Mouse (Mus musculus): ENCODE results near the gene Acap1.
"Not testable (repeated sequence)": the region's sequence is repeated elsewhere in the genome, so short reads cannot be mapped to it uniquely, and the experiment has no call there.

The Acap1 gene

DNA sequence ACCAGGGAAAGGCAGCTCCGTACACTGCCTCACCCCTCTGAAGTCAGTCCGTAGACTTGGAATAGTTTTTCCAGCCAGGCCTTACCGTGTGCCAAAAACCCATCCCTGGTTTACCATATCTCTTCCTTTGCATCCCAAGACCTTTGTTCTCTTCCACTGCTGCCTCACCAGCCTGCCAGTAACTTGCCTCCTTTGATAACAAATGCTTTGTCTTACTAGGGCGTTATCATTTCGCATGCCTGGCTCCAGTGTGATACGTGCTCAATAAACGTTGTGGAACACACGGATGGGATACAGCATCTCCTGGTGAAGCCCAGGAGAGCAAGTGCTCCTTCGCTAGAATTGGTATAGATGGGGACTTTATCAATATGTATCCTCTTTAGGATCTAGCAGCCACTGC is 28.0 kb downstream of the Acap1 start:
- DNase-seq: no peak

DNA sequence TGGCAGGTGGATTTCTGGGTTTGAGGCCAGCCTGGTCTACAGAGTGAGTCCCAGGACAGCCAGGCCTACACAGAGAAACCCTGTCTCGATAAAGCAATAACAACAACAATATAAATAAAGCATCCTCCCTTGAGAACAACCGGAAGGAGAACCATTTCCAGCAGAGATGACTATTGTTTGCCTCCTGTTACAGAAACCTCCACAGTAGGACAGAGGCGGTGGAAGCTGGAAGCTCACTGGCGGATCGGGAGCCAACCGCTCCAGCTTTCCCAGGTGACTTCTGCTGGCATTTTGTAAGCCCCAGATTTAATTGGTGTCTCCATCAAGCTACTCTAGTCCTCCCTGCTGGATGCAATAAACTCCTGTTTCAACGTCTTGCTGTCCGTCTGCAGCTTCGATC is 29.8 kb downstream of the Acap1 start:
- DNase-seq: no peak

DNA sequence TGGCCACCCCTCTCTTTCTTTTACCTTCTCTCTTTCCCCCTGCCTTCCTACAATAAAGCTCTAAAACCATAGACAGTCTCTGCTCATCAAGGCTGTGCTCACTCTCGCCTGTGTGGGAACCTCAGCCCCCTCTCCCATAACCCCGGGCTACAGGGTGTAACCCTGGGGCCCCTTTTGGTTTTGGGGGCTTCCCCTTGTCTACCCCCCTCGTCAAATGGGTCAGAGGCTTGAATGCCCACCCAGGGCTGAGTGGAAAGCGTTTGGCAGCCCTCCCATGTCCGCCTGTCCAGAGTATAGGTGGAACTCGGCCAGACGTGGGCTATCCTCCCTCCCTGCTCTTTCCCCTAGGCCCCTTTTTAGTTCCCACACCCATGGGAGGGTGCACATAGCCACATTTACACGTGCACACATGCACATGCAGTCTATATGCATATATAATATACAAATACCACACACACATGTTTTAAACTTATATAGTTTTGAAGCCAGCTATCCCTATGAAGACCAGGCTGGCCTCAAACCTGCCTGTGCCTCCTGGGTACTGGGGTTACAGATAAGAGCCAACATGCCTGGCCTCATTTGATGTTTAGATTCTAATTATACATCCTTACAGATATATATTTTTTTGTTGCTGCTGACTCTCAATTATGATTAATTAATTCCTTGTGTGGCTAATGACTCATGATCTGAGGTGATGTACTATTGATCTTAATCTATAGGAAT is 31.0 kb downstream of the Acap1 start:
- no peak for DNase-seq

DNA sequence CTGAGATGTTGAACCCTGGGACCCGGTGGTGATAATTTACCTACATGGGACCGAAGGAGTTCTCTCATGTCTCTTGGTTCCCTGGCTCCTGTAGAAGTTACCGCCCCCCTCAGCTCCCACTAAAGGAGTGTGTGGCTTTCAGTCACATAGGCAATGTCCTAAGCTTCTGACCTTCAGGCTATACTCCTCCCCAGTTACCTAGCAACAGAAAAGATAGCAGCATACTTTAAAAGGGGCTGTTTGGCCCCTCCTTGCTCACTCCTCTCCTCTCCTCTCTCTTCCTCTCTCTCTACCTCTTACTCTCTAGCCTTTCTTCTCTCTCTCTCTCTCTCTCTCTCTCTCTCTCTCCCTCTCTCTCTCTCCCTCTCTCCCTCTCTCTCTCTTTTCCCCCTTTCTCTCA is 31.6 kb downstream of the Acap1 start:
- not testable (repeated sequence) for DNase-seq

DNA sequence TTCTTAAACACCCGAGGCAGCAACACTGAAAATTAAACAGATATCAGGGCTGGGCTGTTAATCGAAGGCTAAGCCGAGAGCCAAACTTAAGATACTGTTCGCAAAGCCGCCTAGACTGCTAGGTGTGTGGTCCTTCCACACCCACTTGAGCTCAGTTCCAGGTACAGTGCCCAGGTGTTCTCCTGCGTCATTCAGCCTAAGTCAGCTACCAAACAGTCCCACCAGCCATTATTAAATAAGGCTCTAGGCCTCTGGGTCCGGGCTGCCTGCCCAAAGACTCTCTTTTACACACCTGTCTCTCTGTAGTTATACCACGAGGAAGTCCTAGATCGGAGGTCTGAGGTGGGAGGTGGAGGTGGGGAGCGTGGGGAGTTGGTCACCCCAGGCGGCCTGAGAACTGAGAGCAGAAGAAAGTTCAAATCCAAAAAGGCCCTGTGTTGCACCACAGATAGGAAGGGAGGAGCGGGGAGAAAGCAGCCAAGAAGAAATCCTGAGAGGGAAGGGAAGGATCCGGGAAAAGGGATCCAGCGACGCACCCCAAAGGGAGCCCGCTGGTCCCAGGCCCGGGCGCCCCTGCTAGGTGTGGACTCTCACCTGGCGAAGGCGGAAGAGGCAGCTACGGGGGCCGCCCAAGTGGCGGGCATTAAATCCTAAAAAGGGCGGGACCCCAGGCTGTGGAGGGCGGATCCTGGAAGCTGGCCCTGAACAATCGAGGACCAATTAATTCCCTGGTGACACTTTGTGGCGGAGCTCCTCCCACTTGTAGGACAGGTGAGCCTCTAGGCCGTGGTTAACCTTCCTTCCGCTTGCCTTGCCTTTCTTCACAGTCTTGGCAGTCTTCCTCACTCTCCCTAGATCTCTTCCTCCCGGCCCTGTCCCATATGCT is 37.0 kb downstream of the Acap1 start, which contains the start of gene Tnk1:
Tnk1 (minus strand) TSS at position 618 of the 886 bp plus-strand sequence.
- DNase-seq: no peak

DNA sequence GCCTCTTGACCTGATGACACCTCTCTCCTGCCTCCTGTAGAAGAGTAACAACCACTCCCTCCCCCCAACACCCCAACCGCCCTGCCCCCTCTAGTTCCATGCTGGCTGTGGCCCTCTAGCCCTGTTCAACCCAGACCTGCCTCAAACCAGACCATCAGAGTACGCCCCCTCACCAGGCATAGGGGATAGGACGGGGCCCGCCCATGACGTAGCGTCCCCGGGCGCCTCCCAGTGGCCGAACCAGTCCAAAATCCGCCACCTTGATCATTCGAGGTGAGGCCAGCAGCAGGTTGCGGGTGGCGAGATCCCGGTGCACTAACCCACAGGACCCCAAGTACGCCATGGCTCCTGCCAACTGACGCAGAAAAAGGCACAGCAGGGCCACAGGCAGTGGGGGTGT is 40.0 kb downstream of the Acap1 start:
- DNase-seq: peak; percentile 56

DNA sequence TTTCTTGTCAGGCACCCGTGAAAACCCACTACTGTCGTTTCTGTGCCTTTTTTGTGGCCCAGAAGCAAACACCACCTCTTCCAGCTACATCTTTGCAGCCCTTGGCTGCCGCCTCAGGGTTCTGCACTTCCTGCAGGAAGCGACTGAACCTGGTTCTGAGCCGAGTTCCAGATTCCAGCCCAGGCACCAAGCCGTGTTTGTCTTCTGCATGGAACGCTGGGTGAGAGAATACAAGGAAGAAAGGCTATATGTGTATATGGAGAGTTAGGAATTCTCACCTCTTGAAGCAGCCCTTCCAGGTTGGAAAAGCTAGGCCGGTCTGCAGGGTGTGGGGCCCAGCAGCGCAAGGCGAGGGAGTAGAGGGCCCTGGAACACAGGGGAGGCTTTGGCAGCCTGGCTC is 40.7 kb downstream of the Acap1 start:
- no peak for DNase-seq

DNA sequence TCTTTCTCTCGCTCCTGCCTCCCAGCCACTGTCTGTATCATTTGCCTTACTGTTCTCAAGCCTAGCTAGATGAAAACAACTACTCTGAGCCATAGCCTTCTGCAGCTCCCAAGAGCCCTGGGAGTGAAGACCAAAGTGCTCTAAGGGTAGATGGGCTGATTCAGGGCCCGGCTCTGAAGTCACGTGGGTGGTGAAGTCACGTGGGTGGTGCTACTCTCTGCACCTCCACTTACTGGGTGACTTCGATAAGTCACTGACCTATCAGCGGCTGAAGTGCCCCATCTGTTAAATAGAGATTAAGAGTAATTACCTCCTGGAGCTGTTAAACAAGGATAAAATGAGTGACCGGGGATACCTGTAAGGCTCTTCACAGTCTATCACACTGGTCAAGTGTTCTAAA is 41.3 kb downstream of the Acap1 start:
- DNase-seq: no peak

DNA sequence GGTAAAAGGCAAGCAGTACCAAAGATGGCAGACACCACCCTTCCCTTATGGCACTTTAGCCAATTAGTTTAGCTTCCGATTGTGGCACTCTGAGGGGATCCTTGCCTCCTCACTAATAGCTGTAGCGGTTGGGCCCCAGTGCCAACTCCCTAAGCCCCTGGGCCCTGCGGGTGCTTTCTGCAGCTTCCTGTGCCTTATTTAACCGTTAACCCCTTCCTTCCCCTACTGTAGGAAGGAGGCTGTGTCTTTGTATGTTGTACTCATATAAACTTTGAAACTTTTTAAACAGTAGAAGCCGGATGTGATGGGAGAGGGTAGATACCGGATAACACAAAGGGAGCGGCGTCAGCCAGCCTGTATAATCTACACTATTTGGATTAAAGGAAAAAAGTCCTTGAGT is 44.6 kb downstream of the Acap1 start:
- DNase-seq: no peak

DNA sequence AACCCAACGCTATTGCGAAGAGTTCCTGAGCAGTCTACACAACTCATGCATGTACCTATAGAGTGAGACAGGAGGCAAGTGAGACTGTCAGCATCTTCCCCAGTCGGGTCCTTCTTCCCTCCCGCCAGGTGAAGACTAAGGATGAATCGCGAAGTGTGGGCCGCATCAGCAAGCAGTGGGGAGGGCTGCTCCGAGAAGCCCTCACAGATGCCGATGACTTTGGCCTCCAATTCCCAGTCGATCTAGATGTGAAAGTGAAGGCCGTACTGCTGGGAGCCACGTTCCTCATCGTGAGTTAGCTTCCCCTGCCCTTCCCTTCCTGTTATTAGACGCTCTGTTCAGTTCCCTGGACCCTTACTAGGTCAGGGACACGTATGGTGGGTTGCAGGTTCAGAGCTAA is 45.5 kb downstream of the Acap1 start:
- peak; percentile 28 for DNase-seq

DNA sequence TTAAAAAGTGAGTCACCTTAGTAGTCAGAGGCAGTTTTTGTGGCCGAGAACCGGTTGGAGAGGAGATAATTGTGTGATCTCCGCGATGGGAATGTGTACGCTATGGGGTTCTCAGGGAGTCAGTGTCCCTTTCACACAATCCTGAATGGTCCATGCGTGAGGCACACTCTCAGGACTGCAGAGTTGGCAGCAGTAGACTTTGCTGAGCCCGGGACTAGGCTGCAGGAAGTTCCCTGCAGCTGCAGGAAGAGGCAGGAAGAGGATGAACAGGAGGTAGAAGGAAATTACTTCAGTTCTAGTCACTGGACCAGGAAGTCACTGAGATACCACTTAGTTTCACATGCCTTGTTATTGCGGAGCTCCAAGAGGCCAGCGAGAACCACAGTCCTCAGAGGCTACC is 46.2 kb downstream of the Acap1 start:
- DNase-seq: peak; percentile 26

DNA sequence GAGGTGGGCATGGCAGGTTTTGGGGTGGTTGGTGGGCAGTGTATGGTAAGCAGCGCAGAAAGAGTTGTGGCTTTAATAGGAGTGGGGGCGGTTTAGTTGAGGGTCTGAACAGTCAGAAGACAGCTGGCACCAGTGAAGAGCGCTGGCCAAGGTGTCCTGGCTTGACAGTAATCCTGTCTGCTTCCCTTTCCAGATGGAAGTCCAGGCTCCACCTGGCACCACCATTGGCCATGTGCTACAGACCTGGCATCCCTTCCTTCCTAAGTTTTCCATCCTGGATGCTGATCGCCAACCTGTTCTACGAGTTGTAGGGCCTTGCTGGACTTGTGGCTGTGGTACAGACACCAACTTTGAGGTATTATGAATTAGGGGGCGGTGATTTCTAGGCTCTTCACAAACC is 47.3 kb downstream of the Acap1 start:
- peak; percentile 86 for DNase-seq

DNA sequence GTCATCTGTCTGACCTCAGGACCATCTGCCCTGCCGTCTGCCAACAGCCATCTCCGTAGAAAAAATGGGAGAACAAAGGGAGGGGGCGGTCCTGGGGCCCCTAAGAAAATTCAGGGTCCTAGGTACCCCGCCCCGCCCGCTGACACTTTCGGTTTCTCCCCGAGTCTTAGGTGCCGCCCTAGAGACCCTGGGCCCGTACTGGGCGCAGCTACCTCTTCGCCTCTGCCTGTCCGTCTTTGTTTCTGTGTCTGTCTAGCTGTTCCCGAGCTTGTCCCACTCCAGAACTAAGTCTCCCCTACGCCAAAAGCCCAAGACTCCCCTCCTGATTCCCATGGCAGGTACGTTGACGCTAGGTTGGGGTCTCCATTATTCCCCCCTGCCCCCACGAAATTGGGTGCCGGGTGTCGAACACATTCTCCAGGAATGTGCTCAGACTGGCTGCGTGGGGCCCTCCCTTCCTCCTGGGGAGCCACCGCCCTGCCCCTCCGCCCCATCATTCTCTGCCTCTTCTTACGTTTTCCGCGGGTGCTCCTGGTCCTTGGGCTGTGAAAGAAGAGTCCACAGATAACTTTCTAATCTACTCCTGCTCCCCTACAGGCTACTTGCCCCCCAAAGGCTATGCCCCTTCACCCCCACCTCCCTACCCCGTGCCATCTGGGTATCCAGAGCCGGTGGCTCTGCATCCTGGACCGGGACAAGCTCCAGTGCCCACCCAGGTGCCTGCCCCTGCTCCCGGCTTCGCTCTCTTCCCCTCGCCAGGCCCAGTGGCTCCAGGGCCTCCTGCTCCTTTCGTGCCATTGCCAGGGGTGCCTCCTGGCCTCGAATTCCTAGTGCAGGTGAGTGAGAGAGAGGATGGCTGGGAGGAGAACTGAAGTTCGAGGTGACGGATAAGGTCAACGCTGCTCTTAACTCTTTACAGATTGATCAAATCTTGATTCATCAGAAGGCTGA is 48.3 kb downstream of the Acap1 start:
- peak; percentile 57 for DNase-seq

DNA sequence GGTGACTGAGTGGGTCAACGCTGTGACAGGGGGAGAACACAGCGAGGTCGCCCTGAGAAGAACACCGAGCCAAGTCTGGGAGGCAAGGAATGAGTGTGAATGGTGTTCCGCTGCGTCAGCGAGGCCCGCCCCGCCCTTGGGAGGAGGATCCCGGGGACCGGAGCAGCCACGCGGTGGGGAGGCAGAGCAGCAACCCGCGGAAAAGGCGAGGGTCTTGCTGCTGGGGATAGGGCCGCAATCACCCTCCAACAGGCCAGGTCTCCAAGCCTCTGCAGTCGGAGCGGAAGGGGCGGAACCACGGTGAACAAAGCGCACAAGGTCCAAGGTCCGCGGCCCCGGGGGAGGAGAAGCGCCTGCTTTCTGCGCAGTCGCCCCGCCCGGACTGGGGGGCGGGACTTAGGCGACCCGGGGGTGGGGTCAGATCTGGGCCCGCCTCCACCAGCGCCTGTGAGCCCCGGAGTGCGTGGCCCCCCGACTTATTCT is 49.1 kb downstream of the Acap1 start, which contains the start of gene Plscr3:
Plscr3 (plus strand) TSS at position 179 of the 483 bp plus-strand sequence.
- DNase-seq: peak; percentile 92

DNA sequence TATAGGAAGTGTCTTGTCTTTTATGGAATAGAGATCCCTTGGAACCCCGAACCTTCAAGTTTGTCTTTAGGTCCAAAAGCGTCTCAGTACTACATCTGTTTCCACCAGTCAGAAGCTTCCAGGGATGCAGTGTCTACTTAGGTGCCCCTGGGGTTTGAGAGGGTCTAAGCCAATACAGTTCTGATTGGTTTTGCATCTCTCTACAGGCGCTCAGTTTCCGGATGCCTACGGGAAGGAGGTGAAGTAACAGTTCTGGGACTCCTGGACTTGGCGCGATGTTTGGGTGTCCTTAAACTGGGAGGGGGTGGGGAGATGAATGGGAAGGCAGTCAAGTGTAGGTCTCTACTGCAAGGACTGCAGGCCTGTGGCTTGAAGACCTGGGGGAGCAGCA is 56.6 kb downstream of the Acap1 start:
- no peak for DNase-seq

DNA sequence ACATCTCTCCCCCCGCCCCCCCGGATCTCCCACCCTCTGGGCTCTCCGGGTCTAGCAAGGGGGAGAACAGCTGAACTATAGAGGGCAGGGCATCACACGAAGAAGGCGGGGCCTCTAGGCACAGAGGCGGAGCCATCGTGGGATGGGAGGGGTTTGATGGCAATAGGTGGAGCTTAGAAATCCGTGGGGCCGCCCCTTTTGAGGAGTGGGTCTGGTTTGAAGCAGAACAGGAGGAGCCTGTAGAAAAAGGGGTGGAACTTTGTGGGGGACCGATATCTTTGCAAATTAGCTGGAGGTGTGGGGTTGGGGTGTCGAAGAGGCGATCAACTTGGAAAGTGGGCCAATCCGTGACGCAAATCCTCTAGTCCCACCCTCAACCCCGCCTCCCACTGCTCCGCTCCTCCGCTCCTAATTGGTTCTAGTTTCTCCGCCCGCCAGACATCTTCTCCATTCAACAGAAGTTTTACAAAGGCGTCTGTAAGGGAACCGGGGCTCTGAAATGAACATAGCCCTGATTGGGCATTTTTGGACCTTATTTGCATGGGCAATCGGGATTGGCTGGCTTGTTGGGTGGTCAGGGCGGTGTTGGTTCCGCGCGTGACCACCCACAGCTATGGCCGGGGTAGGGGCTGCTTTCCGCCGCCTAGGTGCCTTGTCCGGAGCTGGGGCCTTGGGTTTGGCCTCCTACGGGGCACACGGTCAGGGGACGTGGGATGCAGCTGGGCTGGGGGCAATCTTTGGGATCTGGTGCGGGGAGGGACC is 57.2 kb downstream of the Acap1 start, which contains the start of gene Tmem256:
Tmem256 (plus strand) TSS at position 563 of the 762 bp plus-strand sequence.
- DNase-seq: peak; percentile 99

DNA sequence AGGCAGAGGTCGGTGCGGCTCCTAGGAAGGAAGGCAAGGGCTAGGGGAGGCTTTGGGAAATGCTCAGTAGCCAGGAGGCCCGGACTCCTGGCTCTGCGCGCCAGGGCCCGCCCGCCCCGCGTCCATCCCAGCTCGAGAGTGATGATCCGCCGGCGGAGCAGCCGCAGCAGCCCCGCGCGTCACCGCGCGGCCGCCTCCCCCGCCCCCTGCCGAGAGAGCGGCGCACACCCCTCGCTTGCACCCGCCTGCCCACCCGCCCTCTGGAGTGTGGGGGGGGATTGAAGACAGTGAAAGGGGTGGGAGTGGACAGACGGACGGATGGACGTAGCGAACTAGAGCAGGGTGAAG is 57.8 kb downstream of the Acap1 start, which contains the start of gene Nlgn2:
Nlgn2 (minus strand) TSS at position 181 of the 348 bp plus-strand sequence.
- no peak for DNase-seq

DNA sequence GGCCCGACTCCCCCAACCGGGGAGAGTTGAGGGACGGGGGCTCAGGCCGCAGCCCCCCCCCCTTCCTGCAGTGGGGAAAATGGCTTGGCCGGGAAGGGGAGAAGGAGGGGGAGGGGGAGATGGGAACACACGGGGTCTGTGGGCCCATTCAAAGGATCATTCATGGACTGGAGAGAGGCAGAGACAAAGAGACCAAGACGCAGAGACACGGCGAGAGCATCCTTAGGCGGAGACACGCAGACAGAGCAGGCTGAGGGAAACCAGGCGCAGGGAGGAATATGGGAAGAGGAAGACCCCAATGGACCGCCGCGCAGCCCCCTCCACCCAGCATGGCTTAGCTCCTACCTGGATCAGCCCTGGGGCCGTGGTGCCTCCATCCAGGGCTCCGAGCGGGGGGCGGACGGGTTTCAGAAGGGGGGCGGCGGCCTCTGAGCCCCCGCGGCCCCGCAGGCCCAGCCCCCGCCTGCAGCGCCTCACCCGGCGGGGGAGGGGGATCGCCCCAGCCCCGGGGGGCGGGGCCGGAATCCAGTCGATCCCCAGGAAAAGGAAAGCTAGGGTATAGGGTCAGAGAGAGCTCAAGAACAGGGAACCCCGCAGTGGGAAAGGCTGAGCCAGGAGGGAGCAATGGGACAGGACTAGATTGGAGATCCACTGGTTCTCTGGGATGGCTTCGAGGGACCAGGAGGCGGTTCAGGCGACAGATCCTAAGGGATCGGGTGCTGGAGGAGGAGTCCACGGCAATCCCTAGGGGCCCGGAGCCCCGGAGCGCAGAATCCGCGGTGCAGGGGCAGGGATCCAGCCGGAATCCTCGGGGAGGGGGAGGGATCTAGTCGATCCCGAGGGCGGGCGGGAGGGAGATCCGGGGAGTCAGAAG is 58.4 kb downstream of the Acap1 start:
- DNase-seq: peak; percentile 77

DNA sequence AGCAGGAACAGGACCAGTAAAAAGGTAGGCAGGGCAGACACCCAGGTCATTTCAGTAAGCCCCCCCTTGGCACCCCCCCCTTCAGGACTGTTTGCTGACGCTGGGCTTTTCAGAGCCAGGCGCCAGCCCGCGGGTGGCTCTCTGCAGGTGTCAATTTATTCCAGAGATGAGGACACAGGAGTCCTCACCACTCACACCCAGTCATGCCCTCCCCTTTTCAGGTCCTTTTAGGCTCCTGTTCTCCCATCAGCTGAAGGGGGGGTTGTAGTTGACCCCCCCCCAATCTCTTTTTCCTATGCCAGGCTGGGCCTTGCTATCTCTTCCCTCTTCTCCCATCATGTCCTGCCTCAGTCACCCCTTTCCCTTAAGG is 59.4 kb downstream of the Acap1 start:
- DNase-seq: no peak

DNA sequence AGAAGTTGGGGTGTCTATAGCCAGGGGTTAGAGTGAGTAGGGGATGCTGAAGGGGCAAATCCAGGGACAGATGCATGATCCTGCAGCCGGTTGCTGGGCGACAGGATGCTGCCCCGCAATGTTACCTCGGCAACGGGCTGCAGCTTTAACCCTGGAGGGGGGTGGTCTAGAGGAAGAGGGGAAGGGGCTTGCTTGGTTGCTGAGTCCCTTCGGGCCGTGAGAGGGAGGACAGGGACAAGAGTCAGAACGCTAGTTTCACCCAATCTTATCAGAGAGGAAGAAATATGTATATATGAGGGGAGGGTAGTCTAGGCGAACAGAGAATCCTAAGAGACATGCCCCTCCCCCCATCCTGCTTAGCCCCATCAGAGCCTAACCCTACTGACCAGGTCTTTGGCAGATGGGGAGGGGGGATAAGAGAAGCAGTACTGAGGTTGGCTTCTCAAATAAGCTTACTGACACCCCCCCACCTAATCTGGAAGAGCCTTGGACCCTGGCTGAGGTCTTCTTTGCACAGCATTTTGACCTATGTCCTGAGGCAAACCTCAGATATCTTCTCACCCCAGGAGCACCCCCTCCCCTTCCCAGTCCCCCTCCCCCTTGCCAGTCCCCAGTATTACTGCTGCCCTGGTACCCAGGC is 59.9 kb downstream of the Acap1 start:
- DNase-seq: no peak
